Mouse (Mus musculus) ES-E14 (cell line): ENCODE measurements at regions not wholly inside any gene's neighbourhood (a gene's known extent, or its start where the extent isn't known, plus 50 kb on each side); places are given as distances from the start of the nearest gene placed in this dataset.

Experiments used
- CHD2 ChIP-seq: IDR thresholded peaks from 2 replicates; pipeline ENCODE4 v1.6.1; 2014; ENCODE audit warnings: mild to moderate bottlenecking, low read depth, low read length, inconsistent platforms
- HCFC1 ChIP-seq: IDR thresholded peaks from 2 replicates; pipeline ENCODE4 v1.6.1; 2012; ENCODE audit warnings: low read length, inconsistent platforms, borderline replicate concordance; ENCODE audit not compliant: insufficient read depth
- MAFK ChIP-seq: IDR thresholded peaks from 2 replicates; pipeline ENCODE4 v1.6.1; 2014; ENCODE audit warnings: mild to moderate bottlenecking, low read depth, low read length, inconsistent platforms; ENCODE audit not compliant: insufficient read depth
- ZC3H11A ChIP-seq: IDR thresholded peaks from 2 replicates; pipeline ENCODE4 v1.6.1; 2012; ENCODE audit warnings: low read depth, mild to moderate bottlenecking, inconsistent platforms, low read length, borderline replicate concordance

GRCm38 (mm10) chr3:60811924-60812323 lies 190.7 kb upstream of the P2ry1 start:
- TF ChIP-seq ZC3H11A = no peak
- TF ChIP-seq CHD2 = no peak
- TF ChIP-seq MAFK = no peak
- TF ChIP-seq HCFC1 = no peak
